Mouse (Mus musculus) forebrain, embryonic 13.5 days (tissue): ENCODE results near the gene Anapc7. TPM values are rescaled to one million over a fixed set of nuclear protein-coding genes. Genes with fewer than 3 reads are reported as not detected.
"Not testable (repeated sequence)": the region's sequence is repeated elsewhere in the genome, so short reads cannot be mapped to it uniquely, and the experiment has no call there.

Source experiments
- ATAC-seq: fragments of 200-750 bp; cut with Nextera tagmentation; 2 replicates; pipeline ENCODE4 v1.8.0; 2017
- H3K27ac ChIP-seq: fragments of 300-500 bp; sonication (generic); 2 replicates; pipeline ENCODE4 v1.5.1; 2015; ENCODE audit warnings: inconsistent platforms, mild to moderate bottlenecking, moderate library complexity
- H3K27me3 ChIP-seq: fragments of 300-500 bp; sonication (generic); 2 replicates; pipeline ENCODE4 v1.6.1; 2015; ENCODE audit warnings: mild to moderate bottlenecking, inconsistent platforms
- H3K36me3 ChIP-seq: fragments of 300-500 bp; sonication (generic); 2 replicates; pipeline ENCODE4 v1.6.1; 2015; ENCODE audit warnings: mild to moderate bottlenecking, inconsistent platforms; ENCODE audit not compliant: poor library complexity, severe bottlenecking
- H3K4me1 ChIP-seq: fragments of 300-500 bp; sonication (generic); 2 replicates; pipeline ENCODE4 v1.6.1; 2015; ENCODE audit warnings: inconsistent platforms
- H3K4me2 ChIP-seq: fragments of 300-500 bp; sonication (generic); 2 replicates; pipeline ENCODE4 v1.6.1; 2015; ENCODE audit warnings: inconsistent platforms, mild to moderate bottlenecking, moderate library complexity
- H3K4me3 ChIP-seq: fragments of 300-500 bp; sonication (generic); 2 replicates; pipeline ENCODE4 v1.5.1; 2015; ENCODE audit warnings: mild to moderate bottlenecking, inconsistent platforms
- H3K9ac ChIP-seq: fragments of 300-500 bp; sonication (generic); 2 replicates; pipeline ENCODE4 v1.6.1; 2015; ENCODE audit warnings: mild to moderate bottlenecking, inconsistent platforms
- H3K9me3 ChIP-seq: fragments of 300-500 bp; sonication (generic); replicated peaks from 2 replicates; pipeline ENCODE4 v1.6.1; 2016; ENCODE audit warnings: inconsistent platforms
- WGBS: fragments of 180-500 bp; shearing (Covaris S2); methylation state at CpG from one replicate; pipeline ENCODE4 v1.1.7; 2015; 5-methylcytosine and 5-hydroxymethylcytosine counted together
- polyA plus RNA-seq: library from polyadenylated mRNA; unstranded; fragments of >200 nt; fragmentation: Nextera tagmentation; extraction: Ambion mirVana; gene quantifications from 2 replicates; pipeline ENCODE4 v1.2.1, GENCODE M21; 2015

Anapc7 gene
- polyA plus RNA-seq, 1 experiment from 2014 or later: 50.3 TPM

DNA sequence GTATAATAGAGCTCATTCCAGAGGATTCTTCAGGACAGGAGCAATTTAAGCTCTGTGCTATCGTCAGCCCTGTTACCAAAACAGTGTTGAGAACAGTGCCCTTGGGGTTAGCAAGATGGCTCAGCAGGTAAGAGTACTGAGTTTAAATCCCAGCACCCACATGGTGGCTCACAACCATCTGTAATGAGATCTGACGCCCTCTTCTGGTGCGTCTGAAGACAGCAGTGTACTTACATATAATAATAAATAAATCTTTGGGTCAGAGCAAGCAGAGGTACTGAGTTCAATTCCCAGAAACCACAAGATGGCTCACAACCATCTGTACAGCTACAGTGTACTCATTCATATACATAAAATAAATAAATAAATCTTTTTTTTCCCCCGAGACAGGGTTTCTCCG lies 64.8 kb downstream of the Anapc7 start:
- ATAC-seq, H3K4me1 ChIP-seq, H3K4me3 ChIP-seq, H3K9ac ChIP-seq, H3K27me3 ChIP-seq, H3K4me2 ChIP-seq, H3K27ac ChIP-seq, H3K9me3 ChIP-seq: not testable (repeated sequence)
- 79% methylated on average over 5 of the region's 5 CpGs for WGBS
- peaks cover 92% of the 10 kb centered on the region for H3K36me3 ChIP-seq

DNA sequence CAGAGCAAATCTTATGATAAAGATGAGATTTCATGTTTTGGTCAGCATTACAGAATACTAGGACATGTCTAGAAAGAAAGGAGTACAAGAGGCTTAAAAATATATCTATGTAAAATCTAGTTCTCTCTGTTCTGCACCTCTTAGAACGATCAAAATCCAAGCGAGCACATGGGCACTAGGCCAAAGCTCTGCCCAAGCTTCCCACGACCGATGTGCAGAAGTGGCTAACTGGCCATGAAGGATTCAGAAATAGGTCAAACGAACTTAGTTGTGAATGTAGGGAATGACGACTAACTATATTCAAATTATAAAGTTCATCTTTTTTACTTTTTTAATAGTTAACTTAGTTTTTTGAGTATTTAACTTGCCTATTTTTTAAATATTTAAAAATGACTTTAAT lies 66.3 kb downstream of the Anapc7 start:
- 95% methylated on average over 6 of the region's 6 CpGs for WGBS
- no peaks in the 10 kb centered on the region for H3K4me1 ChIP-seq
- no peak overlapping the region for H3K27ac ChIP-seq
- no peak overlapping the region for H3K9ac ChIP-seq
- H3K4me3 ChIP-seq: no peak overlapping the region
- no peak overlapping the region for H3K4me2 ChIP-seq
- H3K36me3 ChIP-seq: peaks cover 84% of the 10 kb centered on the region
- H3K9me3 ChIP-seq: no peaks in the 10 kb centered on the region
- no peak for ATAC-seq
- H3K27me3 ChIP-seq: no peaks in the 10 kb centered on the region

DNA sequence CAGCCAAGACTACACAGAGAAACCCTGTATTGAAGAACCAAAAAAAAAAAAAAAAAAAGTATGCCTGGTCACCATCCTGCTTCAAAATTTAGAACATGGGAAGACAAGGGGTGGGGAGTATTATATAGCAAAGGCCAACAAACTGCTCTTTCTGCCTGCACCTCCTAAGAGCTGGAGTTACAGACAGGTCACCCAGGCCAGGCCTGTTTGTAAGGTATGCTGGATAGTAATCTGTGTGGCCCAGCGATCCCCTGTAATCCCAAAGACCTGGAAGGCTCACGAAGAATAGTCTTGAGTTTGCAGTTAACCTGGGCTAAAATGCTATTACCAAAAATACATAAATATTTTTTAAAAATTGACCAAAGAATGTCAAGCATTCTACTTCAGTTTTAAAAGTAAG lies 68.7 kb downstream of the Anapc7 start:
- no peak overlapping the region for H3K4me3 ChIP-seq
- no peak overlapping the region for H3K4me2 ChIP-seq
- no peak overlapping the region for H3K27ac ChIP-seq
- H3K27me3 ChIP-seq: no peaks in the 10 kb centered on the region
- WGBS: 97% methylated on average over 2 of the region's 2 CpGs
- peaks cover 83% of the 10 kb centered on the region for H3K36me3 ChIP-seq
- H3K9ac ChIP-seq: no peak overlapping the region
- H3K9me3 ChIP-seq: no peaks in the 10 kb centered on the region
- peaks cover 4% of the 10 kb centered on the region; the same call in 1 of the 2 replicates for H3K4me1 ChIP-seq
- no peak for ATAC-seq

DNA sequence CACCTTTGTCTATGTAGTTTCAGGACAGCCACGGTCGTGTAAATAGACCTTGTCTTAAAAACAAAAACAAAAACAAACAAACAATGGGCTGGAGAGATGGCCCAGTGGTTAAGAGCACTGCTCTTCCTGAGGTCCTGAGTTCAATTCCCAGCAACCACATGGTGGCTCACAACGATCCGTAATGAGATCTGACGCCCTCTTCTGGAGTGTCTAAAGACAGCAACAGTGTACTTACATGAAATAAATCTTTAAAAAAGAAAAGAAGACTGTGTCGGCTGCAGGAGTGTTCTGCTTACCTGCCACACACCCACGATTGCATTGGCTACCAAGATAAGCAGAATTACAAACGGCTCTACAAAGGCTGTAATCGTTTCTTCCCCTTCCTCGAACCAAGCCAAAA lies 69.9 kb downstream of the Anapc7 start:
- H3K36me3 ChIP-seq: peaks cover 83% of the 10 kb centered on the region
- WGBS: 85% methylated on average over 10 of the region's 10 CpGs
- no peak for ATAC-seq

GRCm38 (mm10) chr5:122493035-122493434 lies 71.5 kb downstream of the Anapc7 start:
- no peaks in the 10 kb centered on the region for H3K9me3 ChIP-seq
- H3K9ac ChIP-seq: no peak overlapping the region
- ATAC-seq: no peak
- 92% methylated on average over 2 of the region's 2 CpGs for WGBS
- no peak overlapping the region for H3K27ac ChIP-seq
- no peak overlapping the region for H3K4me2 ChIP-seq
- no peaks in the 10 kb centered on the region for H3K27me3 ChIP-seq
- peaks cover 22% of the 10 kb centered on the region for H3K4me1 ChIP-seq
- peaks cover 81% of the 10 kb centered on the region for H3K36me3 ChIP-seq
- H3K4me3 ChIP-seq: no peak overlapping the region

More for the DNA sequence above, 69.9 kb downstream of the Anapc7 start:
- Histone ChIP-seq H3K9me3 (no peaks in the 10 kb centered on the region), H3K27me3 (no peaks in the 10 kb centered on the region), H3K9ac (no peak overlapping the region), H3K4me3 (no peak overlapping the region), H3K4me1 (peaks cover 11% of the 10 kb centered on the region; the same call in 1 of the 2 replicates), H3K27ac (no peak overlapping the region), H3K4me2 (no peak overlapping the region)

DNA sequence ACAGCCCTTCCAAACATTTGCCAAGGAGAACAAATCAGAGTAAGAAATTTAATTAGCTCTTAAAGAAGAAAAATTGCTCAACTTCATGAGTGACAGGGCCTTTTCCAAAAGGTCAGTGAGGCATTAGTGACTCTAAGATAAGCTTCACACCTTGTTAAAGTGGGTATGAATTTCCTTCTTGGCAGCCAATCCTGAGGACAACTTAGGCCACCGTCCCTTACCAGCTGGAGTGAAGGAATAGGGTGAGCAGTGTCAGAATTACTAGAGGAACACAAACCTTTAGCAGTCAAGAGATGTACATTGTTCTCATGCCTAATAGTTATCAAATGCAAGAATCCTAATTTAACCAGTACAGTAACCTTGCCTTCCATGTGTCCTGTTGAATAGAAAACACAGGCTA lies 73.0 kb downstream of the Anapc7 start:
- Histone ChIP-seq H3K4me3 (no peak overlapping the region), H3K4me2 (no peak overlapping the region), H3K9me3 (no peaks in the 10 kb centered on the region), H3K36me3 (peaks cover 71% of the 10 kb centered on the region), H3K27me3 (no peaks in the 10 kb centered on the region), H3K27ac (no peak overlapping the region), H3K9ac (no peak overlapping the region), H3K4me1 (peaks cover 32% of the 10 kb centered on the region)
- ATAC-seq: no peak
- WGBS: 77% methylated on average over 1 of the region's 1 CpGs

Other genes starting within 250 kb of the Anapc7 start
- gene Hvcn1, start 214.9 kb upstream of the Anapc7 start, polyA plus RNA-seq: 2.9 and 3.0 TPM in 2 replicates
- gene Tctn1, start 157.2 kb upstream of the Anapc7 start, polyA plus RNA-seq: 4.8 and 4.9 TPM in 2 replicates
- 7.5 and 7.7 TPM in 2 replicates for gene Pptc7, start 137.3 kb upstream of the Anapc7 start, polyA plus RNA-seq
- 16.1 TPM in 2 replicates for gene Rad9b, start 67.5 kb upstream of the Anapc7 start, polyA plus RNA-seq
- gene Vps29, start 67.3 kb upstream of the Anapc7 start, polyA plus RNA-seq: 228 and 236 TPM in 2 replicates
- gene Gpn3, start 49.8 kb upstream of the Anapc7 start, polyA plus RNA-seq: 56.9 and 58.7 TPM in 2 replicates
- gene Fam216a, start 49.3 kb upstream of the Anapc7 start, polyA plus RNA-seq: 117 and 123 TPM in 2 replicates
- 152 and 167 TPM in 2 replicates for gene Arpc3, start 29.8 kb upstream of the Anapc7 start, polyA plus RNA-seq
- 32.2 and 34.2 TPM in 2 replicates for gene Atp2a2, start 80.5 kb downstream of the Anapc7 start, polyA plus RNA-seq
- gene Ift81, start 192.8 kb downstream of the Anapc7 start, polyA plus RNA-seq: 63.2 and 69.7 TPM in 2 replicates
- 0.69 and 0.85 TPM in 2 replicates for gene P2rx7, start 222.2 kb downstream of the Anapc7 start, polyA plus RNA-seq